Mouse (Mus musculus) inflammation-experienced regulatory T-cells (primary cell): ENCODE data around the gene Odc1. TPM values are rescaled to one million over a fixed set of nuclear protein-coding genes. Genes with fewer than 3 reads are reported as not detected.

ENCODE experiments used
- polyA plus RNA-seq, 2 experiments: library from polyadenylated mRNA; unstranded; fragments of 100-300 nt; shearing (Covaris generic); gene quantifications; one replicate each; pipeline ENCODE4 v1.2.1; 2017

Odc1 gene
- 100 to 1,000 TPM in 1 of 2 experiments, 10 to 100 TPM in 1; 66.7 to 164 TPM for polyA plus RNA-seq

DNA sequence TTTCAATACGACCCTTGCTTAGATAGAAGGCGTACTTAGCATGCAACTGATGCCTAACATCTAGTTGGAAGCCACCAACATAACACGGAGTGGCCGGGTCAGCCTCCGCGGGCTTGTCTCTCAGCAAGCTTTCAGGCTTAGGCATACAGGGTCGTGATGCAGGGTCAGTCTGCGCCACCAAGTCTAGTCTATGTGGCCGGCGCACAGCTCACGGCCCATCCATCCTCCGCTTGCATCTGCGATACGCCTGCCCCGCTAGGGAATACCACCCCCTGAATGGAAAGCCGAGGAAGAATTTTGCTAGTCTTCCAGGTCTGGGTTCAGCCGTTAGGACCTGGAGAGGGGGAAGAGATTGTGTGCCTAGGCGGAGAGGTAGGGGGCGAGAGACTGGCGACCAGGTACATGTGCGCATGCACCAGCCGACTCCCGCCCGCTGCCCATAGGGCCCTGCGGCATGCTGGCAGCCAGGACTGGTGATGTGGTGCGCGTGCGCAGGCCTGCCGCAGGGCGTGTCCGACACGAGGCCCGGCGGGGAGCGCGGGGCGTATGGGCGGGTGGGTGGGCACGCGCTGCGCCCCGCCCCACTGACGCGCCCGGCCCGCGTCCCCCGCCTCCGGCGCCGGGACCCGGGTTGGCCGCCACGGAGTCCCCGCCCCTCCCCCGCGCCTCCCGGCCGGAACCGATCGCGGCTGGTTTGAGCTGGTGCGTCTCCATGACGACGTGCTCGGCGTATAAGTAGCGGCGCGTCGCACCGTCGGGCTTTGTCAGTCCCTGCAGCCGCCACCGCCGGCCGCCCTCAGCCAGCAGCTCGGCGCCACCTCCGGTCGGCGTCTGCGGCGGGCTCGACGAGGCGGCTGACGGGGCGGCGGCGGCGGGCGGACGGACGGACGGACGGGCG, at the start of gene Odc1:
Odc1 (plus strand) TSS at position 586 of the 898 bp plus-strand sequence.

Other genes starting within 250 kb of the Odc1 start
- 1 to 10 TPM in 1 of 2 experiments, under 1 TPM in 1; 0.16 to 3.0 TPM for gene Atp6v1c2, start 215.4 kb upstream of the Odc1 start, polyA plus RNA-seq
- gene Nol10, start 196.3 kb upstream of the Odc1 start, polyA plus RNA-seq = 10 to 100 TPM; 15.0 to 29.7 TPM
- gene Hpcal1, start 146.1 kb downstream of the Odc1 start, polyA plus RNA-seq = 10 to 100 TPM; 60.2 to 87.0 TPM